Mouse (Mus musculus) layer of hippocampus, adult 11-12 months (tissue): Measurements from ENCODE around the gene Nrxn2.

Experiments used
- DNase-seq: peaks from one replicate; pipeline ENCODE4 v3.0.0; 2022; ENCODE audit warnings: low spot score

The Nrxn2 gene

GRCm38 (mm10) chr19:6416894-6417761 is 1.4 kb upstream of the Nrxn2 start:
- no peak for DNase-seq

GRCm38 (mm10) chr19:6418984-6419692 is 607 bp downstream of the Nrxn2 start:
- no peak for DNase-seq

DNA sequence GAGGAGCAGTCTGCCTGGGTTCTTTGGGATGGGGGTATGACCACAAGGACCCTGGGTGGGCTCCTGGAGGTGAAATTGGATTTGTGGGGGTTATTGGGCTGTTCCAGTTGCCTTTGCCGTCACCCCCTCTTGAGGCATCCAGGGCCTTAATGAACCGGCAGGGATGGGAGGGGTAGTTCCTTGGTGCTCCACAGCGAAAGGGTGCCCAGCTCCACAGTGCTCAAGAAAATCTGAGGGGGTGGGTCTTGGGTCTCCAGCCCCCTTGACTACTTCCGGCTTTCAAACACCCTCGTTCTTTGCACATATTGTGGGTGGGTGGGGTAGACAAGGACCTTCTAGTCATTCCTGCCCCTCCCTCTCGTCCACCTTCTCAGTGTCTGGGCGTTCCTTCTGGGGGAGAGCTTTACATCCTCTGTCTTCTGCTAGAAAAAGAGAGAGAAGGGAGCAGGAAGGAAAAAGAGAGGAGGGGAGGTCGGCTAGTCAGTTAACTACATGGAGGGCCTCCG is 1.3 kb downstream of the Nrxn2 start:
- no peak for DNase-seq

GRCm38 (mm10) chr19:6420481-6421210 is 2.1 kb downstream of the Nrxn2 start:
- DNase-seq: no peak

- no peak for DNase-seq
Observed at GRCm38 (mm10) chr19:6421211-6421590, 2.7 kb downstream of the Nrxn2 start.

DNA sequence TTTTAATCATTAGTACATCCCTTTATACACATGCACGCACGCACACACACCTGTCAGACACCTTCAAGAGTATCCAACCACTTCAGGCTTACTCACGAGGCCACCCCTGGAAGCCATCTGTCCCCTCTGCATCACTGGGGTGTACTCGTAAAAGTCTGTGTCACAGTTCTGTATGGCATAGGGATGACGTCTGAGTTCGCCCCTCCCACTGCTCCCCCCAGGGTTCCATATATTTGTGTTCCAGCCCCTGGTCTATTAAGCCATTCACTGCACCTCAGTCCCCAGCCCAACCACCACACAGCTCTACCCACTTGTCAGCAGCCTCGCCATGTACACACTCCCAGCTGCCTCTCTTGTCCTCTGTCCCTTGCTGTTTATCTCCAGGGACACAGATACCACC is 3.5 kb downstream of the Nrxn2 start:
- DNase-seq: no peak

DNA sequence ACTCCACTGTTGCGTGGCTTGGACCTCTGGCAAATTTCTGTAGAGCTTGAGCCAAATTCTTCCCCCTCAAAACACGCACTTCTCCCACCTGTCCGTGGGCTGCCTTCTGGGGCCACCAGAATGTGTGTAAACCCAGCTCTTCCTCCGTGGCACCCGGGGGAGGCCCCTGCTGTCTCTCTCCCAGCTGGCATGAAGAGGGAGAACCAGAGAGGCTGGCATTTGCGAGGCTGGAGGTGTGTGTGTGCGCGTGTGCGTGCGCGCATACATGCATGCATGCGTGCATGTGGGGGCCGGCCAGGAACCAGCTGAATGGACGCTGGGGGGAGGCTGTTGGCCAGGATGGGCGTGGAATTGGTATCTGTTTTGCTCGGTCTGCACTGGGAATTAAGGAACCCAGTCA is 4.7 kb downstream of the Nrxn2 start:
- peak; percentile 70 for DNase-seq

DNA sequence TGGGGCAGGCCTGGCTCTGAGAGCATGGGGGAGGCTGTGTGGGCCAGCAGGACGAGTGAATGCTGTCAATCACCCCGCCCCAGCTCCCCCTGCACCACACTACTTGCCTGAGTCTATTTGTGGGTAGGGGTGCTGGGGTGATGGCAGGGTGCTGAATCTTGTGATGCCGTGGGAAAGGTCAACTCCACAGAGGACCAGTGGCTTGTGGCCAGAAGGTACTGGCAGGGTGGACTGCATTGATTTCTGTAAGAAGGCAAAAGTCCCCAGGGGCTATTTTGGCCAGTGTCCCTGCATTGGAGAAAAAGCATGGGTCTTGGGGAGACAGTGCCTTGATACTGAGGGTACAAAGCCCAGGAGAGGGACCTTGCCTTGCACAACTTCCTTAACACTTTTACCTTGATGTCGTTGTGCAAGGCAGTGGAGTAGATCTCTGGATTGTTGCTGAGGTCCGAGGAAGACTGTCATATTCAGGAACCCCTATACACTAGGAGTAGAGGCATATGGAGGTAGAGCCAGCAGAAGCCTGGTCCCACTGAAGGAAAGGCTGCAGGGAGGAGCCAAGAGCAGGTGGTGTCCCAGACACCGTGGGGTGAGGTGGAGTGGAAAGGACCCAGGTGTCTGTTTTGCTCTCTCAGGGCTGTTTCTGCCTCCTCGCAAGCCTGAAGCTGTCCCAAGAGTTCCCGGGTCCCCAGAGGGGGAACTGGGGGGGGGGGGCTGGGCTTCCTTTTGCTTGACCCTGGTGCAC is 5.8 kb downstream of the Nrxn2 start:
- no peak for DNase-seq

- DNase-seq: no peak
Observed at GRCm38 (mm10) chr19:6425595-6425994, 7.1 kb downstream of the Nrxn2 start.

- DNase-seq: no peak
Observed at GRCm38 (mm10) chr19:6426703-6427500, 8.4 kb downstream of the Nrxn2 start.

DNA sequence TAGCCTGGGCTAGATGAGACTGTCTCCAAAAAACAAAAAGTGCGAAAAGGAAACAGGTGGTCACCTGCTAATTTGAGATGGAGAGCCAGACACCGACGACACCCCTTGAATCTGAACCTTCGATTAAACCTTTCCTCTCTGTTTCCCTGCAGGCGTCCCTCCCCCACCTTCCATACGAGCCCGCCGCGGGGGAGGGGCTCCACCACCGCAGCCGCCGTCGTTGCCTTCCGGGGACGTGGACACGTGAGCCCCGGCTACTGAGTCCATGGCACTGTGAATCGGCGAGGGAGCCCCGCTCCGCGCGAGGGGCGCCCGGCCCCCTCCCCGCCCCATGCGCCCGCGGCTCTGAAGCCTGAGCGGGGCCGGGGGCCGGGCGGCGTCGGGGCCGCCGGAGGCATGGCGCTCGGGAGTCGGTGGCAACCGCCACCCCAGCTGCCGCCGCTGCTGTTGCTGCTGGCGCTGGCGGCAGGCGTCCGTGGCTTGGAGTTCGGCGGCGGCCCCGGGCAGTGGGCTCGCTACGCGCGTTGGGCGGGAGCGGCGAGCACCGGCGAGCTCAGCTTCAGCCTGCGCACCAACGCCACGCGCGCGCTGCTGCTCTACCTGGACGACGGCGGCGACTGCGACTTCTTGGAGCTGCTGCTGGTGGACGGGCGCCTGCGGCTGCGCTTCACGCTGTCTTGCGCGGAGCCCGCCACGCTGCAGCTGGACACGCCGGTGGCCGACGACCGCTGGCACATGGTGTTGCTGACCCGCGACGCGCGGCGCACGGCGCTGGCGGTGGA is 9.3 kb downstream of the Nrxn2 start:
- DNase-seq: no peak

DNA sequence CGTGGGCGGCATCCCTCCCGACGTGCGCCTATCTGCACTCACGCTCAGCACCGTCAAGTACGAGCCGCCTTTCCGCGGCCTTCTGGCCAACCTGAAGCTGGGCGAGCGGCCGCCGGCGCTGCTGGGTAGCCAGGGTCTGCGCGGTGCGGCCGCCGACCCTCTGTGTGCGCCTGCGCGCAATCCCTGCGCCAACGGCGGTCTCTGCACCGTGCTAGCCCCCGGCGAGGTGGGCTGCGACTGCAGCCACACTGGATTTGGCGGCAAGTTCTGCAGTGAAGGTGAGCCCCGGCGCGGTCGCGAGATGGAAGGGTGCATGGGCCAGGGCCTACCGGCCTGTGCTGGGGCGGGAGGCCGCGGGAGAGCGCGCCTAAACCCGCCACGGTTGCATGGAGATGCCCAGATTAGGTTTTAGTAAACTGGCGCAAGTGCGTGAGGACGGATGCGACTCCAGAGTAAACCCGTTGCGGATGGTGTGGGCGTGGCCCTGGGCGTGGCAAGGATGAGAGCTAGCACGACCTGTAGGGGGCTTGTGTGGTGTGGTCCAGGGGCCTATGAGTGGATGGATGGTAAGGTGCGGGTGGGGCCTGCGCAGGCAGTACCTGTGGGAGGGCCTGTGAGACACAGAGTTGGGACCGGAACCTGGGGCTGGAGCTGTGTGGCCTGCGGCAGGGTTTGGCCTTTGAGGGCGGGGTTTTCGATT is 10.1 kb downstream of the Nrxn2 start:
- DNase-seq: no peak

DNA sequence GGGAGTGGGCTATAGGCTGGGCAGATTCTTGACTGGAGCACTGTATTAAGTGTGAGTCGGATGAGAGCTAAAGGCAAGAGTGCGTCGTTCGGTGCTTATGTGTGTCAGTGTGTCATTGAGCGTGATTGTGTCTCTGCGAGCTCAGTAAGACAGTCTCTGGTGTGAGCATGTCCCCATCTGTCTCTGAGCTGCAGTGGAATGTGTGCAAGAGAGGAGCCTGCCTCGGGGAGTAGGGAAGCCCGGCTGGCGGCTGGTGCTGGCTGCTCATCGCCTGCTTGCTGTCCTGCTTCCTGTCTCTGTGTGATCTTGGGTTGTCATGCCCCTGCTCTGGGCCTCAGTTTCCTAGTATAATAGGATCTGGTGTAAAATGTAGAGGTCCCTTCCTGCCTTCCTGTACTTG is 24.5 kb downstream of the Nrxn2 start:
- DNase-seq: no peak

DNA sequence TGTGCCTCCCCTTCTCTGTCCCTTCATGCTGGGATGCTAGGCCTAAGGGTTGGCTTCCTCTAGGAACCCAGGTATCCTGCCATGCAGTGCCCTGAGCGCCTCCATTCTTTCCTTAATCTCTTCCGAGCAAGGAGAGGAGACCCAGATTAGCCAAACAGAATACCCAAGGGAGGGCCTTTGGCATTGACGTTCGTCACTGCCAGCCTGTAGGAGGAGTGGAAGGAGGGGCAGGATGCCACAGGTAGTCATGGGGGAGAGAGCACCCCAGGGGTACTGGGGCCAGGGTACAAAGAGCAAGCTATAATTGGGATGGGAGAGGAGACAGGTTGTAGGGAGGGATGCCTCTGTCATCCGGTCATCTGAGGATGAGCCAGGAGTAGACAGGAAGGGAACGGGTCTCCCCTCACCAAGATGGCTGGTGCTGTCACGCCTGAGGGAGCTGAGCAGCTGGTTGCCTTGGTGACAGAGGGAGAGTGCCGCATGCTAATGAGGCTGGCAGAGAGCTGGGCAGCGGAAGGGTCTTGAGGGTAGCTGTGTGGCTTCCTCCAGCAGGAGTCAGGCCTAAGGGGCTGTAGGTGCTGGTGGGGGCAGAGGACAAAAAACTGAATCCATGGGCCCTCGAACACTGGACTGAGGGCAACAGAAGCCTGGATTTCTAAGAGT is 27.4 kb downstream of the Nrxn2 start:
- DNase-seq: no peak

DNA sequence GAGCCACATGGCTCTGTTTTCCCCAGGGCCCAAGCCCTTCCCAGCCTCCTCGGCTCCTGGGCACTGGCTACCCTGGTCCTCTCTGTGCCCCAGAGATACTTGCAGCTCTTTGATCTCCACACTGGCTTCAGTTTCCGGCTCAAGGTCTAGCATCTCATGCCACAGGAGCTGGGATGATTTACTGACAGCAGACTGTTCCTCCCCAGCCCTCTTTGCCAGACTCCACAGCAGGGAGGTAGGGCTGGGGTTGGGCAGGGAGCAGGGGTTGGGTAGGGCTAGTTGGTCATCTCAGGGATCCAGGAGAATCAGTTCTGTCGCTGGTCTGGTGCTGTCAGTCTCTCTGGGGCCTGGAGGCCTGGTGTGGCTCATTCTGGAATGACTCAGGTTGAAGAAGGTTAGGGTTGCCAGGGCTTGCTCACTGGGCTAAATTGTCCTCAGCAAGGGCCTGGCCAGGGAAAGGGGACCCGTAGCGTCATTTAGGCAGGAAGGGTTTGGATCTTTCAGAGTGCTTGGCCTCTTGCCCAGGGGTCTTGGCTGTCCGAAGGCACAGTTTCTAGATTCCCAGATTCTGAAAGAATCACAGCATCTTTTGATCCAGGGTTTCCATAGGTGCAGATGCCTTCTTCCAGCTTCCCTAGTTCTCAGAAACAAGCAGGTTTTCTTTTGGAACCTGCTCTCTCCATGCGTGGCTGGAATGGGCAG is 28.4 kb downstream of the Nrxn2 start:
- no peak for DNase-seq

DNA sequence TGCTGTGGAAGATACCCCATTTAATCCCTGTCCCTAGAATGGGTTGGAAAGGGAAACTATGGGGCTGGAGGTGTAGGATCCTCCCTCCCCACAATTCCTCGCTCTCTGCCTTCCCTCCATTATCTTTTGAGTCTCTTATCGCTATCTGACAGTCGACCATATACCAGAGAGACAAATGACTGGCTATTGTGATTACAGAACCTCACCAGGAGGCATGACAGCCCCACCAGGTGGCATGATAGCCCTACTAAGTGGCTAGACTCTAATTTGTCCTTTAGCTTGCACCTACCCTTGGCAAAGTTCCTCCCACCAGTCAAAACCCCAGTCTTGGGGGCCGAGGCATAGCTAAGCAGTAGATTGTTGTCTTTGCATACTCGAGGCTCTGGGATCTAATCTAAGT is 30.2 kb downstream of the Nrxn2 start:
- no peak for DNase-seq

DNA sequence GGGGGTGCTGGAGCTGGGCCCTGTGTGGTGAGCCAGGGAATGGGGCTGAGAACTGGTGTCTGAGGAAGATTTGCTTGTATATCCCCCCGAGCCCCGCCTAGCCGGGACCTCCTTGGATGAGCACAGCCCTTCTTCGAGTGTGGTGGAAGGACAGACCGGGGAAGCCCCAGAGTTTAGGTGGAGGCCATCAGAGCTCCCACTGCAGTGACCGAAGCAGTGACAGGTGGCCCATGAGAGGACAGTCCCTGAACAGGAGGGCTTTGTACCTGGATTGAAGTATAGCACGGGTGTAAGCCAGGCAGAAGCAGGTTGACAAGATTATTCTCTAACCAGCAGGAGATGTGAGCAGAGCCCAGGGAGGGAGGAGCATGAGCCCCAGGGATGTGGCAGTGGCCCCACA is 31.3 kb downstream of the Nrxn2 start:
- no peak for DNase-seq

DNA sequence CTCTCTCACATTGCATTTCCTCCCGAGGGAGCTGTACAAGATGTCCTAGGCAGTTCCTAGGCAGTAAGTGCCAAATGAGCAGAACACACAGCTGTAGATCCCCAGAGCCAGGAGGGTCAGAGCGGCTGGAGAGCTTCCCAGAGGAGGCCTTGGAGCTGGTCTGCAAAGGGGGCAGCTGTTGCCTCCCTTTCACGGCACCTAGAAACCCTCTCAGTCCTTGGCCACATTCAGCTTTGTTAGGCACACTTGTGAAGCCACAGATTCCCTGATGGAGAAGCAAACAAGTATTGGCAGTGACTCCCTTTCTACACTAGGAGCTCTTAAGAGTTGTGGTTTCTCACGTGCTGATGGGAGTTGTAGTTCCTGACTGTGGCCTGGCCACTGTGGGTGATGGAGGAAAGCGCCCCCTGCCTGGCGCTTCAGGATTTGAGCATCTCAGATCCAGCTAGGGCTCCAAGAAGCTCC is 33.5 kb downstream of the Nrxn2 start:
- DNase-seq: peak; percentile 90
